Mouse (Mus musculus) stomach, postnatal 0 days (tissue): ENCODE data around the gene Rbm11.

Source experiments
- CTCF ChIP-seq: IDR thresholded peaks from 2 replicates; pipeline ENCODE4 v1.5.1; 2016; ENCODE audit warnings: antibody characterized with exemption, low read depth, mild to moderate bottlenecking, moderate library complexity
- EP300 ChIP-seq: optimal IDR thresholded peaks from 2 replicates; pipeline ENCODE3; 2016; ENCODE audit warnings: antibody characterized with exemption

DNA sequence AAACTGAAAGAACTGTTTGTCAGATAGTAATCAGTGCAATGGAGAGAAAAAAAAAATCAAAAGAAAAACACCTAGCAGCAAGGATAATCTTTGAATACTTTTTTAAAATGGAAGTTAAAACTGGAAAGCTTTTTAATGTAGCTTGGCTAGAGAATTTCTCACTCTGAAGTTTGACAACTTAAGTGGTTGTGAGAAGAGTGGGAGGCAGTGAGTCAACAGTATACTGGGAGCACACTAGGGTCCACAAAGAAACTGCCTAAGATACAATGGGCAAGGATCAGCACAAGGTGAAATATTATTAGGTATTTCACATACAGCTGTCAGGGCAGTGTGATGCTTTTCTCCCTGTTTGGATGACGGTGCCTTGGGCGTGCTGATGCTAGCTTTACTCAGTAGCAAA is 29.7 kb upstream of the Rbm11 start:
- TF ChIP-seq CTCF (no peak), EP300 (no peak)
